Mouse (Mus musculus) layer of hippocampus, postnatal 14 days (tissue): ENCODE results near the gene Arhgef3. TPM values are rescaled to one million over a fixed set of nuclear protein-coding genes. Genes with fewer than 3 reads are reported as not detected.

Source experiments
- DNase-seq, 2 experiments: peaks; one replicate each; pipeline ENCODE4 v3.0.0; 2021 to 2022; ENCODE audit warnings: low spot score in 2 of 2, mixed read lengths in 1 of 2
- long read RNA-seq, 2 experiments: library from polyadenylated mRNA; stranded (forward); transcript quantifications; one replicate each; pipeline ENCODE4 v2.0.0; 2021
- total RNA-seq, 2 experiments: library from RNA; stranded (reverse); gene quantifications; 2 replicates each; pipeline ENCODE4 v1.2.3; 2021

The Arhgef3 gene
- 10 to 100 TPM; 53.9 to 55.8 TPM for total RNA-seq
- long read RNA-seq, experiment 1, transcript Arhgef3-202 (10 exons, 3,618 nt): major isoform, 20 of 32 reads
- long read RNA-seq, experiment 1, partial matches to known transcripts: 3 of 32 reads
- long read RNA-seq, experiment 1, other reads (novel, unspliced or antisense): 9 of 32 reads
- long read RNA-seq, experiment 2, transcript Arhgef3-202 (10 exons, 3,618 nt): major isoform, 28 of 43 reads
- long read RNA-seq, experiment 2, partial matches to known transcripts: 10 of 43 reads
- long read RNA-seq, experiment 2, other reads (novel, unspliced or antisense): 5 of 43 reads

GRCm38 (mm10) chr14:27114362-27115274, at the start of gene Arhgef3:
Gene Arhgef3 (plus strand): TSS chr14:27114899.
- no peak for DNase-seq

- DNase-seq: no peak
Measured at GRCm38 (mm10) chr14:27066171-27066929, 48.3 kb upstream of the Arhgef3 start.

- DNase-seq: no peak
Measured at GRCm38 (mm10) chr14:27067866-27068271, 46.8 kb upstream of the Arhgef3 start.

GRCm38 (mm10) chr14:27069434-27070097, 45.1 kb upstream of the Arhgef3 start:
- no peak for DNase-seq

GRCm38 (mm10) chr14:27070128-27070527, 44.6 kb upstream of the Arhgef3 start:
- no peak for DNase-seq

- DNase-seq: no peak
Measured at GRCm38 (mm10) chr14:27070758-27071157, 43.9 kb upstream of the Arhgef3 start.

GRCm38 (mm10) chr14:27071985-27072384, 42.7 kb upstream of the Arhgef3 start:
- DNase-seq: no peak

- no peak for DNase-seq
Measured at GRCm38 (mm10) chr14:27075084-27075483, 39.6 kb upstream of the Arhgef3 start.

- peak; percentile 22 to 76 for DNase-seq
Measured at GRCm38 (mm10) chr14:27075909-27076521, 38.7 kb upstream of the Arhgef3 start.

GRCm38 (mm10) chr14:27076522-27076920, 38.2 kb upstream of the Arhgef3 start:
- no peak for DNase-seq

GRCm38 (mm10) chr14:27081536-27082275, 33.0 kb upstream of the Arhgef3 start:
- DNase-seq: peak in 1 of 2 experiments; percentile 48

- no peak for DNase-seq
Measured at GRCm38 (mm10) chr14:27085471-27085870, 29.2 kb upstream of the Arhgef3 start.

- DNase-seq: no peak
Measured at GRCm38 (mm10) chr14:27085999-27086398, 28.7 kb upstream of the Arhgef3 start.

GRCm38 (mm10) chr14:27094247-27094646, 20.5 kb upstream of the Arhgef3 start:
- DNase-seq: no peak

- no peak for DNase-seq
Measured at GRCm38 (mm10) chr14:27096133-27096532, 18.6 kb upstream of the Arhgef3 start.

- peak; percentile 79 to 88 for DNase-seq
Measured at GRCm38 (mm10) chr14:27096779-27097178, 17.9 kb upstream of the Arhgef3 start.

GRCm38 (mm10) chr14:27101735-27102134, 13.0 kb upstream of the Arhgef3 start:
- DNase-seq: no peak

GRCm38 (mm10) chr14:27102720-27103119, 12.0 kb upstream of the Arhgef3 start:
- peak; percentile 48 for DNase-seq

GRCm38 (mm10) chr14:27105731-27106457, 8.8 kb upstream of the Arhgef3 start:
- DNase-seq: peak in 1 of 2 experiments; percentile 46
